Mouse (Mus musculus) testis, adult 2 months (tissue): ENCODE measurements around the gene Prkn.

Source experiments
- CTCF ChIP-seq: fragments of 200-500 bp; IDR thresholded peaks from 2 replicates; pipeline ENCODE4 v1.5.1; 2012; ENCODE audit warnings: low read depth, mild to moderate bottlenecking, inconsistent platforms, low read length, moderate library complexity; ENCODE audit not compliant: control insufficient read depth, insufficient read depth, insufficient replicate concordance
- POLR2A ChIP-seq: fragments of 200-500 bp; IDR thresholded peaks from 2 replicates; pipeline ENCODE4 v1.6.1; 2012; ENCODE audit warnings: low read depth, mild to moderate bottlenecking, inconsistent platforms, low read length, moderate library complexity; ENCODE audit not compliant: control insufficient read depth

DNA sequence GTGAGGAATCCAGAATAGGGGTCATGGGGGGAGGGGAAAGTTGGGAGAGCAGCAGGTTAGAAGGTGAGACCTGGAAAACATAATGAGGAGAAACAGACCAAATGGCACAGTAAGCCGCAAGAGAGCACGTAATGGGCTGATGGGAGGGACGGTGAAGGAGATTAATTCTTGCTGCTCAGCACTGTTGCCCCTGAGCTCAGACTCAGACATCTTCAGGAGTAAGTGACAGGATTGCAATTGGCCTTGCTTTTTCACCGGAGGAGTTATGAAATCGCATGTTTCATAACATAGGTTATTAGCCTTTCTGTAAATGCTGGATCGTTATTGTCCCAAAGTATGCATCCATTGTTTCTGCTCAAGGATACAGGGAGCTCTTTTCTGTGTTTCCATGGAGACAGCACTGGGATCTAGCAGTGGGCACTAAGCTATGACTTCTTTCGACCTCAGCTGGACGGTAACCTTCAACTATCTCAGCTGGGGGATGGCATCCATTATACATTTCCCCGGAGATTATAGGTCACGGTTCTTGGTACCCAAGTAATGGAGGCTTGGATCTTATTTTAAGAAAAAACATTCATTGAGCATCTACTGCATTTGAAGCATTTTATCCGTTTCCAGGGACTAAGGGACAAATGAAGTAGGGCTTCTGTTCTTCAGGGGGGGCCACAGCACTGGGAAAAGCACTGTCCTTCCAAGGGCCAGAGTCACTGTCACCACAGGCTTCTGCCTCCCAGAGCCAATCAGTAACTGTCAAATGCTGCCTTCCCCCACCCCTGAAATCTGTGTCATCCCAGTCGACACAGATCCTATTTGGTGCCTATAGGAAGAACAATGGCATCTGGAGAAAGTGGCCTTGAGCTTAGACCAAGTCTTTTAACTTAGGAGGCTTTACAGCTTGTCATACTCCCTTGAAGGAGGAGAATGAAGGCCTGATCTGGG, 890.7 kb downstream of the Prkn start:
- no peak for TF ChIP-seq CTCF
- no peak for TF ChIP-seq POLR2A
